Mouse (Mus musculus): Measurements from ENCODE around the gene Zbtb8a.

Zbtb8a gene

DNA sequence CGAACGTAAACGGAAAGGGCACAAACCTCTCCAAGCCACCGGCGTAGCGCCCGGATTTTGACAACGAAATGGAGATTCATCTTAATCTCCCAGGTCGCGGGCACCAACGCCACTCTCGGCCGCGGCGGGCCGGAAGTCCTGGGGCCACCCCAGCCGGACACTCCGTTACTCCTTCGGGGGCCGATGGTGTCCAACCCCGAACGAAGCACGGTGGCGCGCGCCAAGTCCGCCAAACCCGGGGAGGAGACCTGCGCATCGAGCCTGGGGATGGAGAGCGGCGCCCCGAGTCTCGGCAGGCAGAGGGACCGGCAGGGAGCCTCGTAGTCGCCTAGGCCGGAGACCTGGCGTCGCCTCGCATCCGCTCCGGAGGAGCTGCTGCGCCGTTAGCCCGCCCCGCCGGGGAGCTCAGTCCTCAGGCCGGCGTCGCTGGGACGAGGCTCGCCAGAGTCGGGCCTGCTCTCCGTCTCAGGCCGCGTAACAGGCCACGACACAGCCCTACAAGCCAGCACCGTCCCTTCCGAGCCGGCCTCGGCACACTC is 43.2 kb downstream of the Zbtb8a start:
- no peak for DNase-seq (ENCODE audit: low spot score)

DNA sequence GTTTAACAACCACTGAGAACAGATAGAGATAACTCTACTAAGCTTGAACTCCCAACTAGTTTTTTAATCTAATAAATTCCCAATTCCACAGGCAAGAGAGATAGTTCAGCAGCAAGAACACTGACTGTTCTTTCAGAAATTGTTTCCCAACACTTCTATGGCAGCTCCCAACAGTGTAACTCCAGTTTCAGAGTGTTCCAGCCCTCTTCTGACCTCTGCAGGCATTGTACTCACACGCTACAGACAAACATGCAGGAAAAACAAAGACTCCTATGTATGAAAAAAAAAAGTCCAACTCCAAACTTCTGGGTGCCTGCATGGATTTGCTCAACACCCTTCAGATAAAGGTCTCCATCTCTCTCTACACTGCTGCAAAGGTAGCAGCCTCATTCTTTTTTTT is 45.1 kb downstream of the Zbtb8a start:
- no peak for DNase-seq (ENCODE audit: low spot score)

GRCm38 (mm10) chr4:129326191-129326590 is 51.7 kb downstream of the Zbtb8a start:
- DNase-seq (ENCODE audit: low spot score): no peak

- DNase-seq (ENCODE audit: low spot score): no peak
Observed at GRCm38 (mm10) chr4:129324756-129325155, 53.2 kb downstream of the Zbtb8a start.

- DNase-seq (ENCODE audit: low spot score): no peak
Observed at GRCm38 (mm10) chr4:129323491-129323890, 54.4 kb downstream of the Zbtb8a start.

GRCm38 (mm10) chr4:129322042-129322441 is 55.9 kb downstream of the Zbtb8a start:
- DNase-seq (ENCODE audit: low spot score): no peak

- DNase-seq (ENCODE audit: low spot score): no peak
Observed at GRCm38 (mm10) chr4:129320876-129321275, 57.0 kb downstream of the Zbtb8a start.

DNA sequence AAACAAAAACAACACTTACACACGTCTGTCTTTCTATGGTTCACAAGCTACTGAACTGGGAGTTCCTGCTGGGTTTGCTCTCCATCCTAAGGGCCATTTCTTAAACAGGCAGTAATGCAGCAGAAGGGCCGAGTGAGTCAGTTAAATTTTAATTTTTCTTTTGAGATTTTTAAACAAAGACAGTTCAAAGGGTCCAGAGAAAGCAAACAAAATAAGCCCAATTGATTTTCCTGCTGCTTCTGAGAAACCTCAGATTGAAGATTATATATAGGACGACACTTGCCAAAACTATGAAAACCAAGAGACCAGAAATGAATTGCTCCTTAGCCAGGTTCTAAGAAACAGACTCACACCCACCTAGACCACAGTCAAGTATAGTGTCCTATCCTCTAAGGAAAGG is 64.0 kb downstream of the Zbtb8a start:
- DNase-seq (ENCODE audit: low spot score): no peak

DNA sequence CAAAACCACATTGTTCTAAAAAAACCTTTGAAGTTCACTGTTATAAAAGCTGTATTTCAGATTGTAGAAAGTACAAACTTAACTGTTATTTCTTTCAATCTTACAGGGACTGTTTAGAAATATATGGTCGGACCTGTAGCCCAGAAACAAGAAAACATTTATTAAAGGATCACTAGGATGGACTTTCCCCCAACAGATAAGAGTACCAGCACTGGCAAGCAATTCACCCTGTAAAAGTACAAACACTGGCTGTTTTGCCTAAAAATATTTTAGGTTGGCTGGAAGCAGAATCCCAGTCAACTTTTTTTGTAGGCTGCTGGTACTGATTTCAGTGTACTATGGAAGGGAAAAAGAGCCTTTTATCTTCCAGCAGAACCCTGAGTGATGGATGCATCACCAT is 70.0 kb downstream of the Zbtb8a start:
- no peak for DNase-seq (ENCODE audit: low spot score)

DNA sequence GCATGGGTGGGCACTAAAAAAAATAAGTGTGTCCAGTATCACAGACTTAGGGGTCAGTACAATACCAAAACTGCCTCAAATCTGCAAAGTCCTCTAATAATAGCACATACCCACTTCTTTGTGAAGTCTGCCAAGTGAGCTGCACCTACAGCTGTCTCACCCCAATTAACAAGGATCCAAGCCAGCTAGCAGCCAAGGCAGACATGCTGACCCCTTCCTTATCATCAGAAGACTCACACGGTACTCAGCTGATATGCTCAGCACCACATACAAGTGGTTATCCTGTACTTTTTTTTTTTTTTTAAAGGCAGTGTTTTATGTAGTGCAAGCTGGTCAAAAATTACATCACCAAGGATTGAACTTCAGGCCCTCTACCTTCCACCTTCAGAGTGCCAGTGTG is 73.6 kb downstream of the Zbtb8a start:
- no peak for DNase-seq (ENCODE audit: low spot score)

GRCm38 (mm10) chr4:129303816-129304215 is 74.1 kb downstream of the Zbtb8a start:
- no peak for DNase-seq (ENCODE audit: low spot score)

Measured in ovary, postnatal 10 days (tissue).